Mouse (Mus musculus): ENCODE results near the gene 1700020D05Rik. TPM values are rescaled to one million over a fixed set of nuclear protein-coding genes. Genes with fewer than 3 reads are reported as not detected.
"Not testable (repeated sequence)": the region's sequence is repeated elsewhere in the genome, so short reads cannot be mapped to it uniquely, and the experiment has no call there.

The 1700020D05Rik gene
- polyA plus RNA-seq, 1 experiment = 0.15 TPM

DNA sequence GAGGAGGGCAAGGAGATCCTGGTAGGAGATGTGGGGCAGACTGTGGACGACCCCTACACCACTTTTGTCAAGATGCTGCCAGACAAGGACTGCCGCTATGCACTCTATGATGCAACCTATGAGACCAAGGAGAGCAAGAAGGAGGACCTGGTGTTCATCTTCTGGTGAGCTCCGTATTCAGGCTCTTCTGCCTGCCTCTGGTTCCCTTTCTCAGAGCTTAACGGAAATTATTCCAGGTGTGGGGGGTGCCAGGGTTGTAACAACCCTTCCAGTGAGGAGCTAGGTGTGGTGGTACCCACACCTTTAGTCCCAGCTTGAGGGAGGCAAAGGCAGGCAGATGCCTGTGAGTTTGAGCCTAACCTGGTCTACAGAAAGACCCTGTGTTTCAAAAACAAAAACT lies 10.9 kb downstream of the 1700020D05Rik start:
- TF ChIP-seq MYOG (IDR thresholded peaks at IDR 0.05; ENCODE audit: control insufficient read depth, extremely low read depth, insufficient read length) = no peak
- peak overlapping the region; percentile 98 for H3K4me3 ChIP-seq (ENCODE audit: insufficient read depth, poor library complexity, severe bottlenecking)
- peaks cover 39% of the 10 kb centered on the region for H3K79me3 ChIP-seq (ENCODE audit: low read depth)
- H3K79me2 ChIP-seq (ENCODE audit: control insufficient read depth, insufficient read depth) = peaks cover 48% of the 10 kb centered on the region
- no peak overlapping the region for H3ac ChIP-seq (ENCODE audit: control insufficient read depth, insufficient read length, low read depth)
- H3K27me3 ChIP-seq (ENCODE audit: control insufficient read depth, insufficient read depth, insufficient read length) = no peaks in the 10 kb centered on the region
- H3K36me3 ChIP-seq (ENCODE audit: control insufficient read depth, insufficient read depth) = peaks cover 49% of the 10 kb centered on the region

DNA sequence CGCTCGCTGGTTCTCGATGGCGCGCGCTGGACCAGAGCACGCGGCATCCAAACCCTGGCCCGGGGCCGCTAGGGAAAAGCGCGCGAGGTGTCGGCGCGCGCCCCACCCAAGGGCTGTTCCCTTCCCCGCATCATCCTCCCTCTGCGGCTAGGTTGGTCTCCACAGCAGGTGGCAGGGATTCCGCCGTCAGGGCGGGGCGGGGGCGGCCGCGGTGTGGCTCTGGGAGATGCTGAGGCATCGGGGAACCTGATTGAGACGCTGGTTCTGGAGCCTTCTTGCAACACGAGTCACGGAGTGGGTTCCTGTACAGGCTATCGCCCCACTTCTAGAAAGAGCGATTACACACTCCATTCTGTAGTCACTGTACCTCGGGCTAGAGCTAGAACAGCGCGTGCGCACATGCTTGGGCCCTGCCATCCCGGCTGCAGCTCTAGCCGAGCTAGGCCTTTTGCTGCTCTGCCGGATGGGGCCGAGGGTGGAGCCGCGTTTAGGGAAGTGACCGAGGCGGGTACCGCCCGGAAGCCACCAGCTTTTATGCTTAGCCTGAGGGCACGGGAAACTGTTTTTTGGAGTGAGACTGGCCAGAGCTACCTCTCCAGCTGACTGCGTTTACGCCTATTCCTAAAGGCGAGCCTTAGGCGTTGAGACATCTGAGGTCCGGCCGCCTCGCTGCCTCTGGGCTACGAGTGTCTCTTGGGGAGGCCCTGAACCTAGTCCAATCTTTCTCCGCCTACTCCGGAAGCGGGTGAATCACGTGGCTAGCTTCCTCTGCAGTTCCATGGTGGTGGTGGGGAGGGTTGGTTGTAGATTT lies 12.5 kb downstream of the 1700020D05Rik start:
- peaks cover 63% of the 10 kb centered on the region for H3K79me2 ChIP-seq (ENCODE audit: control insufficient read depth, insufficient read depth)
- H3K36me3 ChIP-seq (ENCODE audit: control insufficient read depth, insufficient read depth) = peaks cover 47% of the 10 kb centered on the region
- H3K27me3 ChIP-seq (ENCODE audit: control insufficient read depth, insufficient read depth, insufficient read length) = no peaks in the 10 kb centered on the region
- H3K4me3 ChIP-seq (ENCODE audit: insufficient read depth, poor library complexity, severe bottlenecking) = peak overlapping the region; percentile 98
- H3ac ChIP-seq (ENCODE audit: control insufficient read depth, insufficient read length, low read depth) = peak overlapping the region; percentile 80
- peaks cover 39% of the 10 kb centered on the region for H3K79me3 ChIP-seq (ENCODE audit: low read depth)
- TF ChIP-seq CTCF (IDR thresholded peaks at IDR 0.05; ENCODE audit: control insufficient read depth, insufficient read depth, insufficient read length) = no peak
- peak; percentile 96 for TF ChIP-seq USF1 (IDR thresholded peaks at IDR 0.05; ENCODE audit: low read depth)
- TF ChIP-seq CEBPB (IDR thresholded peaks at IDR 0.05; ENCODE audit: low read depth) = no peak
- peak; percentile 29 for TF ChIP-seq MAX (IDR thresholded peaks at IDR 0.05)
- no peak for TF ChIP-seq FOSL1 (IDR thresholded peaks at IDR 0.05; ENCODE audit: insufficient read depth, low read length, poor library complexity, severe bottlenecking)
- no peak for TF ChIP-seq MYOG (IDR thresholded peaks at IDR 0.05; ENCODE audit: control insufficient read depth, extremely low read depth, insufficient read length)
- no peak for TF ChIP-seq MYOD1 (IDR thresholded peaks at IDR 0.05; ENCODE audit: control insufficient read depth, insufficient read length, low read depth)

DNA sequence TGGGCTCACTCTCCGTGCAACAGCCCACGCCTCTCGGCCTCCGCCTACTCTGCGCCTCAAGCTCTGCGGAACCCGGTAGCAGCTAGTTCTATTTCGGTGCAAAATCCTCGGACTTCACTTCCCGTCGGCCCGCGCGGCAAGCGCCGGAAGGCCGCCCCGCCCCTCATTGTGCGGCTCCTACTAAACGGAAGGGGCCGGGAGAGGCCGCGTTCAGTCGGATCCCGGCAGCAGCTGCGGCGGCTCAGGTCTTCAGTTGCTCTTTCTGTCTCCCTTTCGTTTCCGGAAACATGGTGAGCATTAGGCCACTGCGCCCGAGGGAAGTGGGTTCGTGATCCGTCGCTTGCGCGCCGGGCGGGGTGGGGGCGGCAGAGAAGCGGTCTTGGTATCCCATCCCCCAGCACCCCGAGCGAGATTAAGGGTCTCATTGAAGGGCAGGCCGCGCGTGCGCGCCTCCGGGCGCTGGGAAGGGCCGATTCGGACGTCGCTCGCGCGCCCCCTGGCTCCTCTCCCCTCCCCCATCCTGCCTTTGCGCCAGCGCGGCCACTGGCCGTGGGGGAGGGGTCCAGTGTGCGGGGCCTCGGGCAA lies 13.2 kb downstream of the 1700020D05Rik start, which contains the start of gene Cfl1:
Cfl1 (plus strand) TSS at position 143 of the 585 bp plus-strand sequence.
- Histone ChIP-seq H3K79me2 (ENCODE audit: control insufficient read depth, insufficient read depth) (peaks cover 65% of the 10 kb centered on the region), H3K4me3 (ENCODE audit: insufficient read depth, poor library complexity, severe bottlenecking) (peak within 1 kb of the TSS; percentile 98), H3K79me3 (ENCODE audit: low read depth) (peaks cover 39% of the 10 kb centered on the region), H3K27me3 (ENCODE audit: control insufficient read depth, insufficient read depth, insufficient read length) (no peaks in the 10 kb centered on the region), H3K36me3 (ENCODE audit: control insufficient read depth, insufficient read depth) (peaks cover 44% of the 10 kb centered on the region), H3ac (ENCODE audit: control insufficient read depth, insufficient read length, low read depth) (peak within 1 kb of the TSS; percentile 80)
- no peak for TF ChIP-seq CTCF (IDR thresholded peaks at IDR 0.05; ENCODE audit: control insufficient read depth, insufficient read depth, insufficient read length)
- TF ChIP-seq MYOG (IDR thresholded peaks at IDR 0.05; ENCODE audit: control insufficient read depth, extremely low read depth, insufficient read length) = no peak
- TF ChIP-seq MYOD1 (IDR thresholded peaks at IDR 0.05; ENCODE audit: control insufficient read depth, insufficient read length, low read depth) = no peak
- TF ChIP-seq MAX (IDR thresholded peaks at IDR 0.05) = peak; percentile 47

DNA sequence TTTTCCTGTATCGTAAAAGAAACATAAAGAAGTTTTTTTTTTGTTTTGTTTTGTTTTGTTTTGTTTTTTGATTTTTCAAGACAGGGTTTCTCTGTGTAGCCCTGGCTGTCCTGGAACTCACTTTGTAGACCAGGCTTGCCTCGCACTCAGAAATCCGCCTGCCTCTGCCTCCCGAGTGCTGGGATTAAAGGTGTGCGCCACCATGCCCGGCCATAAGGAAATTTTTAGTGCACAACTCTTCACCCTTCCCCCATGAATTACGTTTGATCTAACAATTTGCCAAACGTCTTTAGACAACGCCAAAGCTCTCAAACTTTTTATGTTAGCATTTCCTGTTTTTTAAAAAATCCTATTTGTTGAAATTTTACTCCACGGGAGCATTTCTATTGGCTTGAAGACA lies 13.9 kb downstream of the 1700020D05Rik start:
- not testable (repeated sequence) for H3K27me3 ChIP-seq (ENCODE audit: control insufficient read depth, insufficient read depth, insufficient read length); H3ac ChIP-seq (ENCODE audit: control insufficient read depth, insufficient read length, low read depth); H3K4me3 ChIP-seq (ENCODE audit: insufficient read depth, poor library complexity, severe bottlenecking)
- H3K79me2 ChIP-seq (ENCODE audit: control insufficient read depth, insufficient read depth) = peaks cover 64% of the 10 kb centered on the region
- peaks cover 39% of the 10 kb centered on the region for H3K79me3 ChIP-seq (ENCODE audit: low read depth)
- peaks cover 43% of the 10 kb centered on the region for H3K36me3 ChIP-seq (ENCODE audit: control insufficient read depth, insufficient read depth)

DNA sequence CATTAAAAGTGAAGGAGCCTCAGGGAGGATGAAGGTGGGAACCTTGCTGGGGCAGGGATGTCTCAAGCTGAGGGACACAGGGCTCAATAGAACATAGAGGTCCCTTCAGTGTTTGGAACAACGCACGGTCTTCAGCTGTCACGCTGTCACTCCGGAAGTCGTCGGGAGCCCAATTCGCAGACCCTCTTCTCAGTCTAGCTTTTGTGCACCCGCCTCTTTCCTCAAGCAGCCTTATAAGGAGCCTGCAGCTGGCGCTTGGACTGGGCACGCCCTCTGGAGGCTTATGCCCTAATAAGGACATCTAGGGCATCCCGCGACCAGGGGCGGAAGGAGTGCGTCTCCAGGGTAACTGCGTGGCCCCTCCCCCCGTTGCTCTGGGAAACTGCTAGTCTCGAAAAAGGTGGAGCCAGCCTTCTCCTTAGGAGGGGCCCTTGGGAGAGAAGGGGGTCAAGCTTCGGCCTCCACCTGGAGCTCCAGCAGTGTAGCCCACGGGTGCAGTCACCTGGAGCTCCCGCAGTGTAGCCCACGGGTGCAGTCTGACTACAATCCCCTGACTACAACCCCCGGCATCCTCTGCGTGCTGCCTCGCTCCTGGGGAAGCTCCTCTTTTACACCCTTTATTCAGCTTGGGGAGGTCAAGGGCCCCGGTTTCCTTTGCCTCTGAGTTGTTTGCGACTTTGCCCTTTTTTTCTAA lies 14.6 kb downstream of the 1700020D05Rik start:
- no peaks in the 10 kb centered on the region for H3K27me3 ChIP-seq (ENCODE audit: control insufficient read depth, insufficient read depth, insufficient read length)
- peak overlapping the region; percentile 67 for H3ac ChIP-seq (ENCODE audit: control insufficient read depth, insufficient read length, low read depth)
- peaks cover 35% of the 10 kb centered on the region for H3K79me3 ChIP-seq (ENCODE audit: low read depth)
- peaks cover 43% of the 10 kb centered on the region for H3K36me3 ChIP-seq (ENCODE audit: control insufficient read depth, insufficient read depth)
- TF ChIP-seq MAX (IDR thresholded peaks at IDR 0.05) = no peak
- TF ChIP-seq MYOD1 (IDR thresholded peaks at IDR 0.05; ENCODE audit: control insufficient read depth, insufficient read length, low read depth) = peak; percentile 67
- peaks cover 57% of the 10 kb centered on the region for H3K79me2 ChIP-seq (ENCODE audit: control insufficient read depth, insufficient read depth)
- peak overlapping the region; percentile 27 for H3K4me3 ChIP-seq (ENCODE audit: insufficient read depth, poor library complexity, severe bottlenecking)
